Mouse (Mus musculus) fat pad, adult 2 months (tissue): Measurements from ENCODE around the gene Cabp4.
A peak's percentile ranks its signal among the peaks of the same experiment; 100 is the strongest.

ENCODE experiments used
- DNase-seq: peaks from one replicate; pipeline ENCODE4 v3.0.0-alpha.2; 2011; ENCODE audit warnings: low read depth, low spot score; ENCODE audit errors: extremely low read depth

Gene Cabp4

GRCm38 (mm10) chr19:4104675-4105194, 39.1 kb downstream of the Cabp4 start:
- DNase-seq: no peak

GRCm38 (mm10) chr19:4103792-4104191, 40.0 kb downstream of the Cabp4 start:
- DNase-seq: no peak

GRCm38 (mm10) chr19:4103294-4103693, 40.5 kb downstream of the Cabp4 start:
- no peak for DNase-seq

GRCm38 (mm10) chr19:4102626-4103025, 41.2 kb downstream of the Cabp4 start:
- DNase-seq: no peak

- no peak for DNase-seq
Observed at GRCm38 (mm10) chr19:4102049-4102448, 41.8 kb downstream of the Cabp4 start.

GRCm38 (mm10) chr19:4101466-4101865, 42.4 kb downstream of the Cabp4 start:
- DNase-seq: no peak

- DNase-seq: no peak
Observed at GRCm38 (mm10) chr19:4100718-4101261, 43.0 kb downstream of the Cabp4 start.

GRCm38 (mm10) chr19:4099837-4100717, 43.8 kb downstream of the Cabp4 start, which contains the start of gene Pitpnm1:
Gene Pitpnm1 (plus strand): TSS chr19:4099998.
- no peak for DNase-seq

GRCm38 (mm10) chr19:4099056-4099455, 44.8 kb downstream of the Cabp4 start:
- DNase-seq: no peak

- no peak for DNase-seq
Observed at GRCm38 (mm10) chr19:4098426-4098825, 45.4 kb downstream of the Cabp4 start.

- DNase-seq: peak; percentile 66
Observed at GRCm38 (mm10) chr19:4097441-4097825, 46.4 kb downstream of the Cabp4 start.

GRCm38 (mm10) chr19:4096642-4097440, 47.0 kb downstream of the Cabp4 start, which contains the start of gene Cdk2ap2:
Gene Cdk2ap2 (plus strand): TSS chr19:4097182.
- peak; percentile 80 for DNase-seq

- DNase-seq: no peak
Observed at GRCm38 (mm10) chr19:4095802-4096201, 48.0 kb downstream of the Cabp4 start.

- no peak for DNase-seq
Observed at GRCm38 (mm10) chr19:4094774-4095303, 49.0 kb downstream of the Cabp4 start.

GRCm38 (mm10) chr19:4094348-4094747, 49.5 kb downstream of the Cabp4 start:
- DNase-seq: no peak

GRCm38 (mm10) chr19:4093772-4094171, 50.1 kb downstream of the Cabp4 start:
- no peak for DNase-seq

GRCm38 (mm10) chr19:4092750-4093149, 51.1 kb downstream of the Cabp4 start:
- DNase-seq: no peak

- DNase-seq: no peak
Observed at GRCm38 (mm10) chr19:4091383-4091782, 52.5 kb downstream of the Cabp4 start.

- DNase-seq: no peak
Observed at GRCm38 (mm10) chr19:4090446-4090845, 53.4 kb downstream of the Cabp4 start.

- DNase-seq: no peak
Observed at GRCm38 (mm10) chr19:4089128-4089527, 54.7 kb downstream of the Cabp4 start.

GRCm38 (mm10) chr19:4088146-4088545, 55.7 kb downstream of the Cabp4 start:
- no peak for DNase-seq
